Mouse (Mus musculus): Measurements from ENCODE around the gene Impdh2.
"Not testable (repeated sequence)": the region's sequence is repeated elsewhere in the genome, so short reads cannot be mapped to it uniquely, and the experiment has no call there.

Impdh2 gene

GRCm38 (mm10) chr9:108600011-108600410 is 39.9 kb downstream of the Impdh2 start:
- DNase-seq (ENCODE audit: low spot score in 2 of 2) = no peak

GRCm38 (mm10) chr9:108601986-108602385 is 41.9 kb downstream of the Impdh2 start:
- DNase-seq (ENCODE audit: low spot score in 2 of 2) = no peak

- DNase-seq (ENCODE audit: low spot score in 2 of 2) = not testable (repeated sequence)
Observed at GRCm38 (mm10) chr9:108607929-108608328, 47.8 kb downstream of the Impdh2 start.

GRCm38 (mm10) chr9:108608889-108609288 is 48.8 kb downstream of the Impdh2 start:
- no peak for DNase-seq (ENCODE audit: low spot score in 2 of 2)

GRCm38 (mm10) chr9:108611488-108611887 is 51.4 kb downstream of the Impdh2 start:
- peak; percentile 56 to 58 for DNase-seq (ENCODE audit: low spot score in 2 of 2)
